Mouse (Mus musculus) brain, adult 2 months (tissue): ENCODE data around the gene Wdr24.

Source experiments
- DNase-seq: peaks from one replicate; pipeline ENCODE4 v3.0.0; 2011; ENCODE audit warnings: low read depth, low spot score

Wdr24 gene

GRCm38 (mm10) chr17:25823452-25823851 lies at the start of gene Wdr24:
TSS of gene Wdr24 (plus strand) at chr17:25823627.
- DNase-seq: peak; percentile 96

- no peak for DNase-seq
Measured at GRCm38 (mm10) chr17:25775318-25776062, 47.9 kb upstream of the Wdr24 start.

GRCm38 (mm10) chr17:25777948-25778347 lies 45.5 kb upstream of the Wdr24 start:
- DNase-seq: no peak

- no peak for DNase-seq
Measured at GRCm38 (mm10) chr17:25781339-25781738, 42.1 kb upstream of the Wdr24 start.

- no peak for DNase-seq
Measured at GRCm38 (mm10) chr17:25783086-25783485, 40.3 kb upstream of the Wdr24 start.

GRCm38 (mm10) chr17:25783861-25784574 lies 39.4 kb upstream of the Wdr24 start:
- no peak for DNase-seq

- peak; percentile 98 for DNase-seq
Measured at GRCm38 (mm10) chr17:25785281-25785745, 38.1 kb upstream of the Wdr24 start, which contains the start of gene Haghl. TSS of gene Haghl (minus strand) at chr17:25785673.

GRCm38 (mm10) chr17:25786280-25786679 lies 37.1 kb upstream of the Wdr24 start, which contains the start of gene Ccdc78:
TSS of gene Ccdc78 (plus strand) at chr17:25786580.
- DNase-seq: no peak

GRCm38 (mm10) chr17:25786781-25787504 lies 36.5 kb upstream of the Wdr24 start:
- no peak for DNase-seq

GRCm38 (mm10) chr17:25791320-25791842 lies 32.0 kb upstream of the Wdr24 start:
- DNase-seq: no peak

GRCm38 (mm10) chr17:25791843-25792527 lies 31.4 kb upstream of the Wdr24 start:
- DNase-seq: peak; percentile 94

GRCm38 (mm10) chr17:25792615-25793014 lies 30.8 kb upstream of the Wdr24 start, which contains the start of gene Fam173a:
TSS of gene Fam173a (minus strand) at chr17:25792901.
- DNase-seq: peak; percentile 79

GRCm38 (mm10) chr17:25794197-25794596 lies 29.2 kb upstream of the Wdr24 start:
- DNase-seq: no peak

- DNase-seq: no peak
Measured at GRCm38 (mm10) chr17:25794998-25795397, 28.4 kb upstream of the Wdr24 start.

GRCm38 (mm10) chr17:25795609-25796092 lies 27.8 kb upstream of the Wdr24 start, which contains the start of gene AC134908.4:
TSS of gene AC134908.4 (minus strand) at chr17:25795659.
- DNase-seq: peak; percentile 93

- DNase-seq: peak; percentile 56
Measured at GRCm38 (mm10) chr17:25796211-25796771, 27.1 kb upstream of the Wdr24 start.

- peak; percentile 79 for DNase-seq
Measured at GRCm38 (mm10) chr17:25796951-25797369, 26.5 kb upstream of the Wdr24 start, which contains the start of gene Metrn. TSS of gene Metrn (minus strand) at chr17:25797136.

GRCm38 (mm10) chr17:25801029-25801428 lies 22.4 kb upstream of the Wdr24 start:
- peak; percentile 84 for DNase-seq

- DNase-seq: peak; percentile 94
Measured at GRCm38 (mm10) chr17:25802825-25803517, 20.5 kb upstream of the Wdr24 start.

GRCm38 (mm10) chr17:25806507-25806906 lies 16.9 kb upstream of the Wdr24 start:
- no peak for DNase-seq
